Mouse (Mus musculus) CH12.LX (cell line): ENCODE data around the gene Ubxn2a. TPM values are rescaled to one million over a fixed set of nuclear protein-coding genes. Genes with fewer than 3 reads are reported as not detected.
A peak's percentile ranks its signal among the peaks of the same experiment; 100 is the strongest.
"Not testable (repeated sequence)": the region's sequence is repeated elsewhere in the genome, so short reads cannot be mapped to it uniquely, and the experiment has no call there.

Experiments
- DNase-seq: peaks from one replicate; pipeline ENCODE4 v3.0.0-alpha.2; 2013; ENCODE audit errors: extremely low read depth
- H3K27ac ChIP-seq: 2 replicates; pipeline ENCODE4 v1.5.1; 2012; ENCODE audit warnings: low read depth, mild to moderate bottlenecking, control low read depth, moderate library complexity; ENCODE audit not compliant: insufficient read depth
- H3K27me3 ChIP-seq: replicated peaks from 2 replicates; pipeline ENCODE3; 2012; ENCODE audit warnings: inconsistent platforms
- H3K36me3 ChIP-seq, 2 experiments: replicated peaks in 1 of 2; 2 replicates each; pipeline versions ENCODE3 to v1.6.1; 2012; ENCODE audit warnings: inconsistent platforms in 1 of 2, low read length in 1 of 2, mild to moderate bottlenecking in 1 of 2, mixed read lengths in 1 of 2, moderate library complexity in 1 of 2; ENCODE audit not compliant: control insufficient read depth in 1 of 2, insufficient read depth in 1 of 2
- H3K4me1 ChIP-seq, 2 experiments: 2 replicates each; pipeline ENCODE4 v1.6.1; 2012; ENCODE audit warnings: inconsistent platforms in 1 of 2, moderate library complexity in 1 of 2; ENCODE audit not compliant: insufficient read depth in 2 of 2, control insufficient read depth in 1 of 2
- H3K4me2 ChIP-seq: 2 replicates; pipeline ENCODE4 v1.6.1; 2012; ENCODE audit warnings: low read depth, mild to moderate bottlenecking, control low read depth; ENCODE audit not compliant: poor library complexity, insufficient read depth, severe bottlenecking
- H3K4me3 ChIP-seq, 3 experiments: fragments of 150-350 bp in 1 of 3; sonication (generic) in 1 of 3; replicated peaks in 1 of 3; 2 replicates each; pipeline versions ENCODE3 to v1.5.1; 2011 to 2012; ENCODE audit warnings: low read depth in 2 of 3, low read length in 2 of 3, mild to moderate bottlenecking in 2 of 3, moderate library complexity in 2 of 3, control low read depth in 1 of 3, improper control_type of control experiment in 1 of 3, inconsistent platforms in 1 of 3, mixed read lengths in 1 of 3; ENCODE audit not compliant: poor library complexity in 1 of 3
- H3K79me2 ChIP-seq: replicated peaks from 2 replicates; pipeline ENCODE4 v1.6.1; 2012; ENCODE audit warnings: mild to moderate bottlenecking, moderate library complexity; ENCODE audit not compliant: control insufficient read depth, poor library complexity, insufficient read depth, severe bottlenecking; ENCODE audit errors: extremely low read depth
- H3K9ac ChIP-seq: 2 replicates; pipeline ENCODE4 v1.6.1; 2012; ENCODE audit warnings: low read depth, mild to moderate bottlenecking, control low read depth, moderate library complexity; ENCODE audit not compliant: insufficient read depth
- H3K9me3 ChIP-seq: replicated peaks from 2 replicates; pipeline ENCODE3; 2012; ENCODE audit warnings: low read length, inconsistent platforms, mixed read lengths
- CTCF ChIP-seq, 2 experiments: IDR thresholded peaks in 1 of 2; conservative IDR thresholded peaks in 1 of 2; 2 replicates each; pipeline ENCODE4 v1.5.1; 2011 to 2012; ENCODE audit warnings: low read depth in 2 of 2, low read length in 2 of 2, improper control_type of control experiment in 1 of 2, inconsistent platforms in 1 of 2, mild to moderate bottlenecking in 1 of 2, moderate library complexity in 1 of 2
- E2F4 ChIP-seq: IDR thresholded peaks from 2 replicates; pipeline ENCODE4 v1.6.1; 2011; ENCODE audit warnings: low read depth, low read length, improper control_type of control experiment; ENCODE audit not compliant: insufficient replicate concordance
- ELF1 ChIP-seq: IDR thresholded peaks from 2 replicates; pipeline ENCODE4 v1.6.1; 2014; ENCODE audit warnings: low read depth, mild to moderate bottlenecking, inconsistent platforms, low read length, improper control_type of control experiment
- EP300 ChIP-seq: IDR thresholded peaks from 2 replicates; pipeline ENCODE4 v1.6.1; 2011; ENCODE audit warnings: low read length, improper control_type of control experiment
- ETS1 ChIP-seq: conservative IDR thresholded peaks from 2 replicates; pipeline ENCODE4 v1.6.1; 2012; ENCODE audit warnings: low read depth, mild to moderate bottlenecking, inconsistent platforms, low read length, improper control_type of control experiment, moderate library complexity
- GABPA ChIP-seq: IDR thresholded peaks from 2 replicates; pipeline ENCODE4 v1.6.1; 2012; ENCODE audit warnings: low read depth, low read length, improper control_type of control experiment, inconsistent platforms; ENCODE audit not compliant: insufficient replicate concordance
- IRF4 ChIP-seq: IDR thresholded peaks from 2 replicates; pipeline ENCODE4 v1.6.1; 2014; ENCODE audit warnings: low read depth, mild to moderate bottlenecking, inconsistent platforms, low read length, improper control_type of control experiment
- MAX ChIP-seq: IDR thresholded peaks from 2 replicates; pipeline ENCODE4 v1.6.1; 2011; ENCODE audit warnings: low read length, improper control_type of control experiment
- MAZ ChIP-seq: IDR thresholded peaks from 2 replicates; pipeline ENCODE4 v1.6.1; 2012; ENCODE audit warnings: low read depth, mild to moderate bottlenecking, inconsistent platforms, low read length, improper control_type of control experiment, moderate library complexity
- MYC ChIP-seq: IDR thresholded peaks from 2 replicates; pipeline ENCODE4 v1.6.1; 2011; ENCODE audit warnings: low read depth, mild to moderate bottlenecking, improper control_type of control experiment, low read length
- SIN3A ChIP-seq: IDR thresholded peaks from 2 replicates; pipeline ENCODE4 v1.6.1; 2012; ENCODE audit warnings: low read length, improper control_type of control experiment, inconsistent platforms
- TBP ChIP-seq: conservative IDR thresholded peaks from 2 replicates; pipeline ENCODE4 v1.6.1; 2011; ENCODE audit warnings: low read depth, low read length, improper control_type of control experiment
- UBTF ChIP-seq: IDR thresholded peaks from 2 replicates; pipeline ENCODE4 v1.6.1; 2012; ENCODE audit warnings: low read depth, mild to moderate bottlenecking, inconsistent platforms, low read length, improper control_type of control experiment, moderate library complexity
- USF1 ChIP-seq: IDR thresholded peaks from 2 replicates; pipeline ENCODE4 v1.6.1; 2014; ENCODE audit warnings: low read depth, mild to moderate bottlenecking, inconsistent platforms, low read length, improper control_type of control experiment
- ZC3H11A ChIP-seq: IDR thresholded peaks from 2 replicates; pipeline ENCODE4 v1.6.1; 2012; ENCODE audit warnings: low read depth, mild to moderate bottlenecking, inconsistent platforms, low read length, improper control_type of control experiment
- ZKSCAN1 ChIP-seq: IDR thresholded peaks from 2 replicates; pipeline ENCODE4 v1.6.1; 2012; ENCODE audit warnings: low read depth, inconsistent platforms, low read length, improper control_type of control experiment, borderline replicate concordance
- ZNF384 ChIP-seq: IDR thresholded peaks from 2 replicates; pipeline ENCODE4 v1.6.1; 2012; ENCODE audit warnings: low read depth, low read length, improper control_type of control experiment, inconsistent platforms
- dilution Hi-C: fragments of 300-500 bp; cut with MboI; formaldehyde crosslinking; loops from 2 replicates; pipeline ENCODE4 v1.14.3; 2020; ENCODE audit warnings: low sequenced_read_pairs; ENCODE audit not compliant: extremely low pct_unique_long_range_greater_than_20kb, extremely low pct_ligation_motif_present
- in situ Hi-C: fragments of 300-500 bp; cut with MboI; formaldehyde crosslinking; loops from 3 replicates; pipeline ENCODE4 v1.14.3; 2019; ENCODE audit warnings: low sequenced_read_pairs, low pct_ligation_motif_present, low pct_unique_long_range_greater_than_20kb, mixed read lengths
- polyA plus RNA-seq: library from polyadenylated mRNA; unstranded; fragments of >175 nt; gene quantifications from 2 replicates; pipeline ENCODE4 v1.2.1, GENCODE M21; 2012; ENCODE audit warnings: low read depth; ENCODE audit not compliant: insufficient read length
- total RNA-seq, 2 experiments: library from RNA; depleted of rRNA; stranded (reverse); fragments of 300-350 nt in 1 of 2; fragments of >200 nt in 1 of 2; gene quantifications; 2 replicates each; pipeline ENCODE4 v1.2.3; 2012 to 2014

Ubxn2a gene
- total and polyA plus RNA-seq, 3 experiments: 15.2 to 25.4 (median 23.5) TPM

DNA sequence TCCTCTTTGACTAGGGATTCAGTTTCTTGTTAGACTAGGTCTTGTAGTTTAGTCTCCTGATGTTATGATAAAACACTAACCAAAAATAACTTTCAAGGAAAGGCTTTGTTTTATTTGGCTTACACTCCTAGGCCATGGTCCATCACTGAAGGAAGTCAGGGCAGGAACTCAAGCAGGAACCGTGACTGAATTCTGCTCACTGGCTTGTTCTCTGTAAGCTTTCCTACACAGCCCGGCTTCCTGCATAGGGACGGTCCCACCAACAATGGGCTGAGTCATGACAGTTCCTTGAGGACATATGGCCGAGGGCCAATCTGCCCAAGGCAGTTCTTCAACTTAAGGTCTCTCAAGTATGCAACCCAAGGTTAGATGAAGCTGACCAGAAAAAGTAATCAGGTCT, 4.2 kb upstream of the Ubxn2a start:
- Histone ChIP-seq H3K36me3 (no peaks in the 10 kb centered on the region), H3K4me1 (peaks cover 0 to 20% of the 10 kb centered on the region in 2 experiments; a peak in 2 of 4 replicates), H3K27ac (no peak overlapping the region), H3K4me2 (no peak overlapping the region), H3K27me3 (no peaks in the 10 kb centered on the region), H3K9ac (no peak overlapping the region), H3K9me3 (peaks cover 2% of the 10 kb centered on the region), H3K79me2 (no peaks in the 10 kb centered on the region), H3K4me3 (no peak overlapping the region)
- in situ Hi-C loops: loop anchor here (25.0 kb wide), 1 partner anchor 1349 kb away; the partner anchor contains the start of gene Dtnb
- DNase-seq: peak; percentile 16
- TF ChIP-seq ELF1 (no peak), ZNF384 (0 out of 2 replicates have a peak, but pooled peaks have one; percentile 21), E2F4 (no peak), MYC (no peak)
- dilution Hi-C loops: no loop called here

DNA sequence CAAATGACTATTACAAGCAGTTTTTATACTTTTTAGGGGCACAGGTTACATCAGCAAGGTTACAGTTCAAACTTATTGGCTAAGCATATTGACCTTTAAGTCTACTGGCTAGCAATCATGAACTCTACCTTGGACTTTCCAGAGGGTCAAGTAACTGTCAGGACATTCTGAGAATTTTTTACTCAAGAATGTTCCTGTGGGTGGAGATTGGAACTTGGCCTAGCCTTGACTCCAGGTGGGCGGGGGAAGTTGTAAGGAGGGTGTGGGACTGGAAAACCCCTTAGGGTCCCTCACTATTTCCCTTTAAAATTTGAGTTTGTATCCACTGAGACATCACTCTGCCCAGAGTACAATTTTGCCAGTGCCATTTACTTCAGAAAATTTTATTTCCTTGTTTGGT, 3.0 kb upstream of the Ubxn2a start:
- H3K9ac ChIP-seq, H3K27ac ChIP-seq, H3K79me2 ChIP-seq, H3K9me3 ChIP-seq, H3K4me3 ChIP-seq, H3K4me2 ChIP-seq, dilution Hi-C loops, H3K36me3 ChIP-seq, DNase-seq, H3K27me3 ChIP-seq: not testable (repeated sequence)
- in situ Hi-C loops: loop anchor here (25.0 kb wide), 1 partner anchor 1348 kb away; the partner anchor contains the start of gene Dtnb
- H3K4me1 ChIP-seq: peaks cover 0 to 26% of the 10 kb centered on the region in 2 experiments; a peak in 2 of 4 replicates

DNA sequence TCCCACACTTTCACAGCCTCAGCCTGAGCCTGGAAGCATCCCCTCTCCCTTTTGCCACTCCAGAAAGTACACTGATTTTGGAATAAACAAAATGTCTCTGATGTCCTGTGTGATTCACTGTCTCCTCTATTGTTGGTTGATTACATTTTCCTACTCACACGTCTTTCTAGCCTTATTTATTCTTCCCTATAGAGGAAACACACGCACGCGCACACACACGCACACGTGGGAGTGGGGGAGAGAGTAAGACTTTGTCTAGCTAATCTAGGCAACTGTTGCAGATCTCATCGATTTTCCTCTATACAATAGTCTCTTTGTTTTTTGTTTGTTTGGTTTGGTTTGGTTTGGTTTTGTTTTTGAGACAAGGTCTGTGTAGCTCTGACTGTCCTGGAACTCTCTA, 886 bp upstream of the Ubxn2a start:
- H3K27ac ChIP-seq: no peak overlapping the region
- peak overlapping the region; percentile 35; the same call in 1 of the 2 replicates for H3K4me2 ChIP-seq
- no peak for DNase-seq
- H3K4me1 ChIP-seq: peaks cover 0 to 27% of the 10 kb centered on the region in 2 experiments; a peak in 2 of 4 replicates
- H3K9me3 ChIP-seq: peaks cover 2% of the 10 kb centered on the region
- no peak overlapping the region for H3K9ac ChIP-seq
- TF ChIP-seq ZC3H11A (no peak), IRF4 (no peak), UBTF (no peak), MAX (no peak), TBP (no peak), GABPA (no peak), USF1 (no peak), SIN3A (no peak), E2F4 (no peak), EP300 (no peak), MAZ (no peak), ZKSCAN1 (no peak), CTCF (conservative IDR thresholded peaks at IDR 0.05 in 1 of 2, IDR thresholded peaks at IDR 0.05 in 1 of 2; ENCODE audit: low read depth in 2 of 2, low read length in 2 of 2) (no peak), ETS1 (no peak), ELF1 (no peak)
- TF ChIP-seq, all 38 proteins: peak for 0
- no peaks in the 10 kb centered on the region for H3K27me3 ChIP-seq
- peak overlapping the region in 2 of 3 experiments; percentile 73 to 74 for H3K4me3 ChIP-seq
- H3K79me2 ChIP-seq: peaks cover 10% of the 10 kb centered on the region; the same call in 1 of the 2 replicates
- H3K36me3 ChIP-seq: peaks cover 3 to 9% of the 10 kb centered on the region in 2 experiments
- dilution Hi-C loops: no loop called here
- in situ Hi-C loops: loop anchor here (25.0 kb wide), 1 partner anchor 1346 kb away; the partner anchor contains the start of gene Dtnb
